10 mouse cellular contexts compared by ENCODE assay signal in the genomic region with DNA sequence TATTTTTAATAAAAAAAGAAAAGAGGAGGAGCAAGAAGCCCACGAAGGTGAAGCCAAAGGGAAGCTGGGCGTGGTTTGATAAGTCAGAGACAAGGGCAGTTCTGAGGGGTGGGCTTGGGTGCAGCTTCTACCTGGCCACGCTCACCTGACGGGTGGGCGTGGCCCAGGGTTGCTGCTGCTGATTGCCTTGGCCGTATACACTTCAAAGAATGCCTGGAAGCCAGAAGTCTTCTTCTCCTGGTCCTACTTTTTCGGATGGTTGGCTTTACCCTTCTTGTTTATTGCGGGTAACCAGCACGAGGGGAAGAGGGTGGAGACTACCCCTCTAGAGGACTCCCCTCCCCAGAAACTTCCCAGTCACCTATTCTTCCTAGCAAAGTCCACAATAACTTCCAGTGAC. TPM values are rescaled to one million over a fixed set of nuclear protein-coding genes. Genes with fewer than 3 reads are reported as not detected.
DNase-seq lines count a peak whose midpoint lies in the region; ATAC-seq and TF ChIP-seq lines count a peak whose summit lies in the region.
"Had no signal": no experiment of that assay in that cellular context is flagged by ENCODE, and none has a peak within 500 bp of the region (broad histone marks: within the 10 kb centered on the region; RNA-seq: fewer than 3 reads in every experiment).

No protein-coding gene starts in this region.

- peak overlapping the region; percentile 63 for H3K4me3 ChIP-seq in heart, embryonic 11.5 days (ENCODE audit: low read depth, low read length)
- H3K4me3 ChIP-seq in ES-Bruce4 (ENCODE audit: low read depth, low read length) = peak overlapping the region; percentile 80
- peak overlapping the region; percentile 55 for H3K4me3 ChIP-seq in forebrain, embryonic 16.5 days (replicated peaks; ENCODE audit: low read length)

- DNase-seq in heart, postnatal 10 days = no peak
- peak; percentile 7 for DNase-seq in lung, postnatal 14 days
- no peak for DNase-seq in urinary bladder, adult 18-20 months (ENCODE audit: low spot score in 2 of 2)
- DNase-seq in adrenal gland, postnatal 14 days = no peak
- DNase-seq in spleen, postnatal 10 days (ENCODE audit: low spot score in 2 of 2) = no peak

- H3K27me3 ChIP-seq in heart, embryonic 11.5 days (ENCODE audit: control insufficient read depth, insufficient read depth, low read length) = 0 out of 2 replicates have a peak, but pooled peaks cover 2% of the 10 kb centered on the region
- no peaks in the 10 kb centered on the region for H3K27me3 ChIP-seq in ES-Bruce4 (ENCODE audit: control insufficient read depth, insufficient read depth, low read length, poor library complexity, severe bottlenecking)
- no peaks in the 10 kb centered on the region for H3K27me3 ChIP-seq in forebrain, embryonic 16.5 days (replicated peaks; ENCODE audit: control insufficient read depth, insufficient read depth, low read length)
- H3K27me3 ChIP-seq: Patski had no signal

- H3K36me3 ChIP-seq in heart, embryonic 11.5 days (ENCODE audit: control insufficient read depth, insufficient read depth, low read length) = no peaks in the 10 kb centered on the region; the same call in 1 of the 2 replicates
- no peaks in the 10 kb centered on the region for H3K36me3 ChIP-seq in ES-Bruce4 (ENCODE audit: control insufficient read depth, insufficient read depth, low read length, poor library complexity, severe bottlenecking)
- H3K36me3 ChIP-seq in forebrain, embryonic 16.5 days (ENCODE audit: control insufficient read depth, insufficient read depth) = no peaks in the 10 kb centered on the region

- 15% methylated on average over 6 of the region's 9 CpGs for WGBS in heart, embryonic 11.5 days (ENCODE audit: insufficient replicate concordance)
- 15% methylated on average over 9 of the region's 9 CpGs for WGBS in forebrain, embryonic 16.5 days

- no peak for TF ChIP-seq POLR2A in ES-Bruce4 (IDR thresholded peaks at IDR 0.05; ENCODE audit: insufficient read depth, low read length)

- no peak for TF ChIP-seq CTCF in ES-Bruce4 (IDR thresholded peaks at IDR 0.05; ENCODE audit: low read depth, low read length)

- TF ChIP-seq EP300 in ES-Bruce4 (IDR thresholded peaks at IDR 0.05; ENCODE audit: insufficient read depth, low read depth, low read length) = no peak

- intact Hi-C loops in heart, postnatal 10 days (cut with DNase I) = loop anchor here (1.0 to 10.0 kb wide), 4 partner anchors 24 to 802 kb away; partner anchors contain the start of genes 1700028J19Rik, 2410002F23Rik and Zfp715

- no peak for ATAC-seq in heart, embryonic 11.5 days (replicated peaks; ENCODE audit: insufficient number of reproducible peaks, low FRiP score, low TSS enrichment)
- ATAC-seq in forebrain, embryonic 16.5 days = no peak; the same call in 1 of the 2 replicates

- H3K9ac ChIP-seq in heart, embryonic 11.5 days (ENCODE audit: low read depth, low read length) = peak overlapping the region; percentile 74
- peak overlapping the region; percentile 24; the same call in 1 of the 2 replicates for H3K9ac ChIP-seq in ES-Bruce4 (ENCODE audit: low read depth, poor library complexity, severe bottlenecking)
- H3K9ac ChIP-seq in forebrain, embryonic 16.5 days (replicated peaks; ENCODE audit: low read depth, low read length) = peak overlapping the region; percentile 58

- H3K9me3 ChIP-seq in heart, embryonic 11.5 days (replicated peaks; ENCODE audit: control insufficient read depth, low read length) = no peaks in the 10 kb centered on the region
- no peaks in the 10 kb centered on the region for H3K9me3 ChIP-seq in ES-Bruce4 (replicated peaks; ENCODE audit: control insufficient read depth, insufficient read depth, low read length, poor library complexity, severe bottlenecking)
- H3K9me3 ChIP-seq in forebrain, embryonic 16.5 days (ENCODE audit: control insufficient read depth, low read length) = no peaks in the 10 kb centered on the region

- H3K4me2 ChIP-seq in heart, embryonic 11.5 days = peak overlapping the region; percentile 71
- peak overlapping the region; percentile 72 for H3K4me2 ChIP-seq in forebrain, embryonic 16.5 days (ENCODE audit: low read length)

- peak overlapping the region; percentile 98 for H3K27ac ChIP-seq in heart, embryonic 11.5 days (ENCODE audit: low read depth, low read length)
- H3K27ac ChIP-seq in ES-Bruce4 (ENCODE audit: insufficient read depth, low read length) = peak overlapping the region; percentile 54
- H3K27ac ChIP-seq in forebrain, embryonic 16.5 days (ENCODE audit: low read length) = peak overlapping the region; percentile 57

- H3K4me1 ChIP-seq in heart, embryonic 11.5 days (ENCODE audit: control insufficient read depth, insufficient read depth, low read length) = peaks cover 16% of the 10 kb centered on the region
- peaks cover 4% of the 10 kb centered on the region for H3K4me1 ChIP-seq in ES-Bruce4 (ENCODE audit: control insufficient read depth, insufficient read depth, low read length)
- peaks cover 21% of the 10 kb centered on the region for H3K4me1 ChIP-seq in forebrain, embryonic 16.5 days (replicated peaks; ENCODE audit: control insufficient read depth, insufficient read depth, low read length)

RNA-seq across cellular contexts. Expression of gene Etfb, which starts 1.2 kb away (rescaled TPM):
- polyA plus RNA-seq in heart, embryonic 11.5 days (2014; fragmentation: Nextera tagmentation; extraction: Ambion mirVana) = 538 and 556 TPM in 2 replicates
- 1,000 to 10,000 TPM; 1,079 to 1,148 TPM for total RNA-seq in heart, postnatal 10 days (2021)
- 63.3 and 68.3 TPM in 2 replicates for polyA plus RNA-seq in ES-Bruce4 (2011; ENCODE audit: insufficient read depth, insufficient read length, low read depth, missing spikeins)
- 123 and 127 TPM in 2 replicates for polyA plus RNA-seq in forebrain, embryonic 16.5 days (2015; fragmentation: Nextera tagmentation; extraction: Ambion mirVana)
- total RNA-seq in adrenal gland, postnatal 14 days (2021) = 1,201 and 1,373 TPM in 2 replicates

RNA-seq across cellular contexts. Expression of gene Gm45233, which starts 1.2 kb away (rescaled TPM):
- not detected in 2 replicates for polyA plus RNA-seq in heart, embryonic 11.5 days (2014; fragmentation: Nextera tagmentation; extraction: Ambion mirVana)
- total RNA-seq in heart, postnatal 10 days (2021) = 1 to 10 TPM; 1.7 to 2.1 TPM
- polyA plus RNA-seq in ES-Bruce4 (2011; ENCODE audit: insufficient read depth, insufficient read length, low read depth, missing spikeins) = not detected in 2 replicates
- polyA plus RNA-seq in forebrain, embryonic 16.5 days (2015; fragmentation: Nextera tagmentation; extraction: Ambion mirVana) = 0.42 TPM in 1 of 2 replicates, not detected in the other
- total RNA-seq in adrenal gland, postnatal 14 days (2021) = 0.82 TPM in 1 of 2 replicates, not detected in the other
- polyA plus RNA-seq: large intestine, adult 2 months had no signal

RNA-seq across cellular contexts. Expression of gene Cldnd2, which starts 2.1 kb away (rescaled TPM):
- polyA plus RNA-seq in heart, embryonic 11.5 days (2014; fragmentation: Nextera tagmentation; extraction: Ambion mirVana) = not detected in 2 replicates
- not detected for total RNA-seq in heart, postnatal 10 days (2021)
- polyA plus RNA-seq in ES-Bruce4 (2011; ENCODE audit: insufficient read depth, insufficient read length, low read depth, missing spikeins) = not detected in 2 replicates
- polyA plus RNA-seq in forebrain, embryonic 16.5 days (2015; fragmentation: Nextera tagmentation; extraction: Ambion mirVana) = not detected in 2 replicates
- not detected in 2 replicates for total RNA-seq in adrenal gland, postnatal 14 days (2021)
- polyA plus RNA-seq: large intestine, adult 2 months; Patski had no signal

RNA-seq across cellular contexts. Expression of gene Nkg7, which starts 5.8 kb away (rescaled TPM):
- polyA plus RNA-seq in heart, embryonic 11.5 days (2014; fragmentation: Nextera tagmentation; extraction: Ambion mirVana) = 0.82 TPM in 1 of 2 replicates, not detected in the other
- total RNA-seq in heart, postnatal 10 days (2021) = not detected
- not detected in 2 replicates for polyA plus RNA-seq in ES-Bruce4 (2011; ENCODE audit: insufficient read depth, insufficient read length, low read depth, missing spikeins)
- not detected in 2 replicates for polyA plus RNA-seq in forebrain, embryonic 16.5 days (2015; fragmentation: Nextera tagmentation; extraction: Ambion mirVana)
- 3.9 TPM in 1 of 2 replicates, not detected in the other for total RNA-seq in adrenal gland, postnatal 14 days (2021)

RNA-seq across cellular contexts. Expression of gene Lim2, which starts 15.2 kb away (rescaled TPM):
- polyA plus RNA-seq in heart, embryonic 11.5 days (2014; fragmentation: Nextera tagmentation; extraction: Ambion mirVana) = not detected in 2 replicates
- total RNA-seq in heart, postnatal 10 days (2021) = not detected
- polyA plus RNA-seq in ES-Bruce4 (2011; ENCODE audit: insufficient read depth, insufficient read length, low read depth, missing spikeins) = 0.27 and 0.41 TPM in 2 replicates
- polyA plus RNA-seq in forebrain, embryonic 16.5 days (2015; fragmentation: Nextera tagmentation; extraction: Ambion mirVana) = not detected in 2 replicates
- not detected in 2 replicates for total RNA-seq in adrenal gland, postnatal 14 days (2021)
- polyA plus RNA-seq: large intestine, adult 2 months; Patski had no signal

Comparison
In these comparisons a context has a peak if more than half of its experiments do, and no peak if none do; other contexts are left out.
1. H3K9ac ChIP-seq: peak in every context shown above with its lines; median percentile 74 in heart, embryonic 11.5 days; 58 in forebrain, embryonic 16.5 days; 24 in ES-Bruce4.